Mouse (Mus musculus): ENCODE measurements around the gene Hoxa9. TPM values are rescaled to one million over a fixed set of nuclear protein-coding genes. Genes with fewer than 3 reads are reported as not detected.

Hoxa9 gene
- polyA plus RNA-seq, 1 experiment from 2014 or later: 57.3 TPM

DNA sequence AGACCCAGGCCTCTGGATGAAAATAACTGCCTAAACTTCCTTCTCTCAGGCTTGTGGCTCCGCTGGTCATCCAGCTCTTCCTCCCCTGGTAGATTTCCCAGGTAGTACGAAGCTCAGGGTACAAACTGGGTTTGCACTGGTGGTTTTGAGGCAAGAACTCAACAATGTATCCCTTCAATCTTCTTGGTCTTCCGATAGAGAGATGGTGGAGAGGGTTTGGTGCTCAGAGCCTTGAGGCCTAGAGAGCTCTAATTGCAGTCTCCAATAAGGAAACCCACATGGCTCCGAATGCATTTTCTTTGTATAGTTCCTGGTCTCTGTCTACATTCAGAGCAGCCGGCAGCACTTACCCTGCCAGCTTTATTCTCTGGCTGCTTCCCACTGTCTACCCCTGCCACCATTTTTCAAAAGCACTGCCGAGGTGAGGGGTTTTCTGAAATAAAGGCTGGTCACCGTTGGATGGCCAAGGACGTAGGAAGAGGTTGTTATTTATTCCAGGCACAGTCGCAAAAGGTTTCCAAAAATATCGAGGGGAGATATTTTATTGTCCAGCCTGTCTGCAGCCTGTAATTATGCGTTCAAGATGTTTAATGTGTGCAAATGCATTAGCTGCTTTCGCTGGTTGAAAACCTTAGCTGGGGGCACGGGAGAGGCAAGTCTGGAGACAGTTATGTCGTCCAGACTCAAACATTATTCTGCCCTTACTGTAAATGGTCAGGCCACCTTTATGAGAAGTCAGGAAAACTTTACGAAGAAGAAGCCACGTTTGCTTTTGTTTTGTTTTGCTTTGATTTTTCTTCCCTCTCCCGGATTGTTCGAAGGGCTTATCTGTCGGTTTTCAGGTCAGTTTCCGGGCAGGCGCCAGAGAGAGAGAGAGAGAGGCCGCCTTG is 42.1 kb upstream of the Hoxa9 start:
- Histone ChIP-seq H3K9me3 (replicated peaks; ENCODE audit: low read length) (no peaks in the 10 kb centered on the region), H3K27me3 (ENCODE audit: insufficient read depth, low read length) (peaks cover 87% of the 10 kb centered on the region), H3K4me2 (ENCODE audit: low read length) (no peak overlapping the region), H3K9ac (ENCODE audit: low read depth, low read length) (no peak overlapping the region), H3K4me3 (replicated peaks; ENCODE audit: low read depth, low read length) (no peak overlapping the region), H3K36me3 (ENCODE audit: insufficient read depth, low read length) (no peaks in the 10 kb centered on the region), H3K27ac (no peak overlapping the region), H3K4me1 (replicated peaks; ENCODE audit: insufficient read depth, low read length) (no peaks in the 10 kb centered on the region)
- DNase-seq (ENCODE audit: low spot score) (no peak), ATAC-seq (replicated peaks; ENCODE audit: low FRiP score, low read depth) (no peak)
- WGBS: 17% methylated on average over 22 of the region's 22 CpGs
- TF ChIP-seq CTCF (IDR thresholded peaks at IDR 0.05; ENCODE audit: low read depth): no peak

DNA sequence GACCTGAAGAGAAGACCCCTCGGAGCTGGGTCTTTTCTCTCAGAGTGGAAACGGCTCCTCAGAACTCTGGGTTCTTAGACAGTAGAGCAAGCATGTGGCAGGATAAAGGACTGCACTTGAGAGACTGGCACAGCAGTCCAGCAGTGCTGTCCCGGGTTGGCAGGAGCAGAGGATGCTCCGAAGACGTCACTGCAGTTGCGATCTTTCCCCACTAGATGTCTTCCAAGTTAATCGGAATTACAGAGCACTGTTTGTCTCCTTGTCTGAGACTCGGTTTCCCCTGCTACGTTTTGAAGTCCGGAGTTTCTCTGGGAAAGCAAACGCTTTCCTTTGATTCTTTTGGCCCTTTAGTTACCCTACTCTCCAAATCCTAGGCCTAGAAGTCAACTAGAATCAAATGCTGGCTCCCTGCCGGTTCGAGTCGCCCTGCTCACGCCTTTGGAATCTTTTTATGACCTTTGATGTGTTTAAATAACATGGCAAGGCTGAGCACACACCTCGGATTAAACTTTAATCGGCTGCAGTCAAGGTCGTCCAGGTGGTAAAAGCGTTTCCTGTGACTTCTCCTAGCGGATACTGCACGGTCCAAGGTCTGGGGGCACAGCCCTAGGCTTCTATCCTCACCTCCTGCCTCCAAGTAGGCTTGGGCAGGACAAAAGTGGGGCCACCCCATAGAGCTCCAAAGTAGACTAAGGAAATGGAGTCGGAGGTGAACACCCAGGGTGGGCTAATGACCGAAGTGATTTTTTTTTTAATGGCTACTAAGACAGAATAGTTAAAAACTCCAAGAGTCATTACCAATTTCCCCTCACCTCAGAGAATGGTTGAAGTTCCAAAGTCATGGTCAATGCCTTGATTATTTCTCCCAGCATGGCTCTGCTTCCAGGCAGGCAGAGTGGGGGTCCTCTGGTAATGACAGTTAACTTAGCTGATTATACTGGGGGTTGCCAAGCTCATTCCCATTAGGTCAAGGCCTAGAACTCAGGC is 39.9 kb upstream of the Hoxa9 start:
- peak; percentile 86 for DNase-seq (ENCODE audit: low spot score)
- Histone ChIP-seq H3K4me3 (replicated peaks; ENCODE audit: low read depth, low read length) (no peak overlapping the region), H3K9ac (ENCODE audit: low read depth, low read length) (no peak overlapping the region), H3K27ac (no peak overlapping the region), H3K27me3 (ENCODE audit: insufficient read depth, low read length) (peaks cover 87% of the 10 kb centered on the region), H3K9me3 (replicated peaks; ENCODE audit: low read length) (no peaks in the 10 kb centered on the region), H3K4me1 (replicated peaks; ENCODE audit: insufficient read depth, low read length) (no peaks in the 10 kb centered on the region), H3K4me2 (ENCODE audit: low read length) (no peak overlapping the region), H3K36me3 (ENCODE audit: insufficient read depth, low read length) (no peaks in the 10 kb centered on the region)
- peak; percentile 65 for TF ChIP-seq CTCF (IDR thresholded peaks at IDR 0.05; ENCODE audit: low read depth)
- WGBS: 9% methylated on average over 23 of the region's 23 CpGs
- ATAC-seq (replicated peaks; ENCODE audit: low FRiP score, low read depth): peak; percentile 53

DNA sequence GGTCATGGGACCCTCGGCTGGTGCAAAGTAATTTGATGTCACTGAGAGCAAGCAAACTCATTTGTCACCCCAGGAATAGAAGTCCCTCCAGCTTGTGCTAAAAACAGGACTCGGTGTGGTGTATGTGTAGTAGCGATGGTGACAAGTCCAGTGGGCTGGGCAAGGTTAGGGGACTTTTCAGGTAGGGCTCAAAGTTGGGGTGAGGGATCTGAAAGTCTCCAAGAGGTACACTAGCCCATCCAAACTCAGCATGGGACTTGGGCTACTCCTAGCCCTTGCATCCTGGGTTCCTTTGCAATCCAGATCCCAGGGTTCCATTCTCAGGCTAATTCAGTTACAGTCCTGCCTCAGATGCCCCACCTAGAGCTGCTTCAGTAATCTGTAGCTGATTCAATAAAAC is 37.9 kb upstream of the Hoxa9 start:
- Histone ChIP-seq H3K9me3 (replicated peaks; ENCODE audit: low read length) (no peaks in the 10 kb centered on the region), H3K27ac (no peak overlapping the region), H3K27me3 (ENCODE audit: insufficient read depth, low read length) (peaks cover 89% of the 10 kb centered on the region), H3K36me3 (ENCODE audit: insufficient read depth, low read length) (no peaks in the 10 kb centered on the region), H3K4me1 (replicated peaks; ENCODE audit: insufficient read depth, low read length) (no peaks in the 10 kb centered on the region), H3K9ac (ENCODE audit: low read depth, low read length) (no peak overlapping the region), H3K4me3 (replicated peaks; ENCODE audit: low read depth, low read length) (no peak overlapping the region), H3K4me2 (ENCODE audit: low read length) (no peak overlapping the region)
- no peak for DNase-seq (ENCODE audit: low spot score)
- TF ChIP-seq CTCF (IDR thresholded peaks at IDR 0.05; ENCODE audit: low read depth): no peak
- 5% methylated on average over 3 of the region's 3 CpGs for WGBS
- ATAC-seq (replicated peaks; ENCODE audit: low FRiP score, low read depth): no peak

DNA sequence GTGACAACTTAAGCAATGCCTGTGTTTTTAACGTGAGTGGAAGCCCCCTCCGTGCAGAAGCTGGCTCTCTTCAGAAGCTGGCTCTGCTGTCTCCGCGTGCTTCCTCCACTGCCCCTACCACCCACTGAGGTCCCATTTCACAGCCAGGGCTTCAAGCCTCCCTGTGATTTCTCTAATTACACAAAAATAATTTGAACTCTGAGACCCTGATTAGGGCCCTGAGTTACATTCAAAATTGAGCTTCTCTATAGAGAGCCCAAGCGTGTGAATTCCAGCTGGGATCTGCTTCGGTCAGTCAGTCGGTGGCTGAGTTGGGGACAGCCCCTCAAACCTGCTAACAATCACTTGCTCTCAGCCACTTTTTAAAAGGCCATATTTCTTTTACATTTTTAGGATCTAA is 37.5 kb upstream of the Hoxa9 start:
- Histone ChIP-seq H3K9ac (ENCODE audit: low read depth, low read length) (no peak overlapping the region), H3K4me3 (replicated peaks; ENCODE audit: low read depth, low read length) (no peak overlapping the region), H3K27ac (no peak overlapping the region), H3K27me3 (ENCODE audit: insufficient read depth, low read length) (peaks cover 89% of the 10 kb centered on the region), H3K4me2 (ENCODE audit: low read length) (no peak overlapping the region), H3K4me1 (replicated peaks; ENCODE audit: insufficient read depth, low read length) (no peaks in the 10 kb centered on the region), H3K36me3 (ENCODE audit: insufficient read depth, low read length) (no peaks in the 10 kb centered on the region), H3K9me3 (replicated peaks; ENCODE audit: low read length) (no peaks in the 10 kb centered on the region)
- DNase-seq (ENCODE audit: low spot score): no peak
- TF ChIP-seq CTCF (IDR thresholded peaks at IDR 0.05; ENCODE audit: low read depth): no peak
- 16% methylated on average over 7 of the region's 7 CpGs for WGBS
- ATAC-seq (replicated peaks; ENCODE audit: low FRiP score, low read depth): no peak

DNA sequence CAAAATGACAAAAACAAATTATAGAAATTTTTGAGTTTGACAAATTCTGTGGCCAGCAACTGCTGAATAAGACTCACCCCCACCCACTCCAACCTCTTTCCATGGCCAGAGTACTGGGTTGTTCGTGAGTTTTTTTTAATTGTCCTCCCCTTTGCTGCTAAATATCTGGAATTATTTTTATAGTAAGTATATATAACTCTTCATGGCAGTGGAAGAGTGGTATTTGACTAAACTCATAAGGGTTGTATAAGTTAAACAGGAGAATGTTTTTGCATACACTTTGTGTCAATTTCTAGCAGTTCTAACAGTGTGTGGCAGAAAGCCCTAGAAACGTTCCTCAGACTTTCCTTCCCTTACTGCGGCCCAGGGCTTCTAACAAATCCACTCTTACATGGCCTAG is 36.8 kb upstream of the Hoxa9 start:
- no peak overlapping the region for H3K27ac ChIP-seq
- ATAC-seq (replicated peaks; ENCODE audit: low FRiP score, low read depth) (no peak), DNase-seq (ENCODE audit: low spot score) (no peak)
- no peaks in the 10 kb centered on the region for H3K36me3 ChIP-seq (ENCODE audit: insufficient read depth, low read length)
- no peak overlapping the region for H3K9ac ChIP-seq (ENCODE audit: low read depth, low read length)
- no peak overlapping the region for H3K4me3 ChIP-seq (replicated peaks; ENCODE audit: low read depth, low read length)
- WGBS: 13% methylated on average over 3 of the region's 3 CpGs
- H3K4me2 ChIP-seq (ENCODE audit: low read length): no peak overlapping the region
- no peak for TF ChIP-seq CTCF (IDR thresholded peaks at IDR 0.05; ENCODE audit: low read depth)
- no peaks in the 10 kb centered on the region for H3K4me1 ChIP-seq (replicated peaks; ENCODE audit: insufficient read depth, low read length)
- H3K27me3 ChIP-seq (ENCODE audit: insufficient read depth, low read length): peaks cover 92% of the 10 kb centered on the region
- H3K9me3 ChIP-seq (replicated peaks; ENCODE audit: low read length): no peaks in the 10 kb centered on the region

DNA sequence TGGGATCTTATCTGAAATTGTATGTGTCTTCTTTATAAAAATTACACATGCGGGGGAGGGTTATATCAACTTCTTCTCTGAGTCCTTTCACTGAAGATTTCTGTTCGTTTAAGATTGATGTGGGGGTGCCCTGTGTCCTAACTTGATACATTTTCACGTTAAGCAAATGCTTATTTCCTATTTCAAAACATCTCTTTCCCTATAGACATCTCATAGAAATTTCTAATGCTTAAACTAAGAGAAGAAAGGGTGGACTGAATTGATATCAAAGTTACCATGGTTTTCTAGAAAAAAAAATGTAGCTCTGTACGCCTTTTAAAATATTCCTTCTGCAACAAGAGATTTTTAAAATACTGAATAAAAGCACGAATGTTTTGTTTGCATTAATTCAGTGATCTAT is 36.3 kb upstream of the Hoxa9 start:
- peak; percentile 20 for DNase-seq (ENCODE audit: low spot score)
- H3K27ac ChIP-seq: no peak overlapping the region
- ATAC-seq (replicated peaks; ENCODE audit: low FRiP score, low read depth): no peak
- peaks cover 92% of the 10 kb centered on the region for H3K27me3 ChIP-seq (ENCODE audit: insufficient read depth, low read length)
- WGBS: 18% methylated on average over 5 of the region's 5 CpGs
- no peak overlapping the region for H3K4me3 ChIP-seq (replicated peaks; ENCODE audit: low read depth, low read length)
- no peaks in the 10 kb centered on the region for H3K9me3 ChIP-seq (replicated peaks; ENCODE audit: low read length)
- no peaks in the 10 kb centered on the region for H3K36me3 ChIP-seq (ENCODE audit: insufficient read depth, low read length)
- H3K4me2 ChIP-seq (ENCODE audit: low read length): no peak overlapping the region
- no peak for TF ChIP-seq CTCF (IDR thresholded peaks at IDR 0.05; ENCODE audit: low read depth)
- no peak overlapping the region for H3K9ac ChIP-seq (ENCODE audit: low read depth, low read length)
- no peaks in the 10 kb centered on the region for H3K4me1 ChIP-seq (replicated peaks; ENCODE audit: insufficient read depth, low read length)
